Comparison of ENCODE assay signal across 20 mouse cellular contexts in genomic region chr4:116734996-116735395, GRCm38 (mm10). TPM values are rescaled to one million over a fixed set of nuclear protein-coding genes. Genes with fewer than 3 reads are reported as not detected.
DNase-seq lines count a peak whose midpoint lies in the region; ATAC-seq lines count a peak whose summit lies in the region.
"Had no signal": no experiment of that assay in that cellular context is flagged by ENCODE, and none has a peak within 500 bp of the region (broad histone marks: within the 10 kb centered on the region; RNA-seq: fewer than 3 reads in every experiment).

No protein-coding gene starts in this region.

- DNase-seq in CD4-positive, CD25-positive, alpha-beta regulatory T cell, adult 2 months (ENCODE audit: low read depth, low spot score), result peak; percentile 27
- peak; percentile 9 for DNase-seq in thymus, postnatal 14 days
- DNase-seq in thymus, adult 18-20 months, result no peak
- peak; percentile 66 for DNase-seq in CD4-positive helper T cell, adult 2 months (ENCODE audit: low read depth, low spot score)
- DNase-seq in naive thymus-derived CD4-positive, alpha-beta T cell, adult 2 months (ENCODE audit: low read depth), result peak; percentile 72
- DNase-seq in layer of hippocampus, postnatal 10 days (ENCODE audit: low spot score in 2 of 2), result no peak
- DNase-seq: adrenal gland, adult 8-10 months; adrenal gland, postnatal 14 days; adrenal gland, postnatal 36 days; B cell, adult 2 months; cerebellum, adult 11-12 months; cerebellum, adult 2 months; cerebellum, adult 9-10 months; cerebellum, postnatal 10 days; cerebellum, postnatal 25 days; forebrain, postnatal 0 days had no signal

- no peak for ATAC-seq in CD4-positive, CD25-positive, alpha-beta regulatory T cell, adult 4 months
- ATAC-seq: activated CD4-positive, CD25-positive, alpha-beta regulatory T cell, adult 4 months; forebrain, embryonic 13.5 days; forebrain, embryonic 15.5 days; forebrain, postnatal 0 days had no signal

RNA-seq across cellular contexts. Expression of gene Tesk2, which starts 14.2 kb away (rescaled TPM):
- 1 to 10 TPM; 4.6 to 7.8 TPM for polyA plus RNA-seq in CD4-positive, CD25-positive, alpha-beta regulatory T cell, adult 4 months (2017; shearing (Covaris generic))
- total RNA-seq in layer of hippocampus, postnatal 10 days (2021), result 1 to 10 TPM; 2.9 to 3.8 TPM

RNA-seq across cellular contexts. Expression of gene Ccdc163, which starts 26.7 kb away (rescaled TPM):
- 10 to 100 TPM; 50.5 to 55.9 TPM for polyA plus RNA-seq in CD4-positive, CD25-positive, alpha-beta regulatory T cell, adult 4 months (2017; shearing (Covaris generic))
- 1 to 10 TPM; 2.7 to 3.2 TPM for total RNA-seq in layer of hippocampus, postnatal 10 days (2021)

RNA-seq across cellular contexts. Expression of gene Mmachc, which starts 26.8 kb away (rescaled TPM):
- polyA plus RNA-seq in CD4-positive, CD25-positive, alpha-beta regulatory T cell, adult 4 months (2017; shearing (Covaris generic)), result 1 to 10 TPM; 3.4 to 9.2 TPM
- total RNA-seq in layer of hippocampus, postnatal 10 days (2021), result 10 to 100 TPM; 17.3 to 20.7 TPM

RNA-seq across cellular contexts. Expression of gene Prdx1, which starts 49.7 kb away (rescaled TPM):
- polyA plus RNA-seq in CD4-positive, CD25-positive, alpha-beta regulatory T cell, adult 4 months (2017; shearing (Covaris generic)), result 100 to 1,000 TPM; 602 to 696 TPM
- 100 to 1,000 TPM; 174 to 189 TPM for total RNA-seq in layer of hippocampus, postnatal 10 days (2021)

Comparison
In these comparisons a context has a peak if more than half of its experiments do, and no peak if none do; other contexts are left out.
1. DNase-seq: peak in CD4-positive, CD25-positive, alpha-beta regulatory T cell, adult 2 months (single experiment), thymus, postnatal 14 days (single experiment), CD4-positive helper T cell, adult 2 months (single experiment) and naive thymus-derived CD4-positive, alpha-beta T cell, adult 2 months (single experiment); none in thymus, adult 18-20 months (0 of 2) and layer of hippocampus, postnatal 10 days (0 of 2).